Mouse (Mus musculus): ENCODE measurements around the gene Aspg. TPM values are rescaled to one million over a fixed set of nuclear protein-coding genes. Genes with fewer than 3 reads are reported as not detected.

Gene Aspg
- polyA plus RNA-seq, 1 experiment: not detected

DNA sequence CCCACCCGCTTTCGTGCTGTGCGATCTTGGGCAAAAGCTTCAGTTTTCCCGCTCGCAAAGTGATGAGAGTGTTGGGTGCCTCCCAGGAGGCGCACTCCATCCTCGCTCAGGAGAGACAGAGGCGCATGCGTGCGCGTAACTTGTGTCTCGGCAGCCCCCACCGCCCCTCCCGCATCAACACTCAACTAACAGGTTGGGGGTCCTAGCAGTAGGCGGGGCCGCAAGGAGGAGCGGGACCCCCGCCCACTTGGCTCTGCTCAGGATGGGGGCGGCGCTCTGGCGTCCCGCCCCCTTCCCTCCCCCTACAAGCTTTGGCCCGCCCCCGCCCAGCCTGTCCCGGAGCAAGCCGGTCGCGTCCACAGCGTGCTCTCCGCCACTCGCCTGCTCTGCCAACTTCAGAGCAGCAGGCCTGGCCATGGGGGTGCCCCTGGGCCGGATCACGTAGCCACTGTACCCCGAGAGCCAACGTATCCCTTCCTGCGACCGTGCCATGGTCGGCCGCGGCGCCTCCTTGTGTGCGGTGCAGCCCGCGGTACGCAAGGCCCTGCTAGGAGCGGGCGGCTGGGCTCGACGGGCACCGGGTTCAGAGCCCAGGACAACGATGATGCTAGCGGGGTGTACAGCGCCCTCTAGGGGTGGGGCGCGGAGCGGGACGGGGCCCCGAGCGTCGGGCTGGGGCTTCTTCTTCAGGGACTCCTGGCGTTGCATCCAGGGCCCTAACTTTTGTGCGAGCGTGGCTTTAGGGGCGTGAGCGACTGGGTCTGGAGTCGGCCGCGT lies 39.6 kb downstream of the Aspg start, which contains the start of gene Kif26a:
Kif26a (plus strand) TSS at position 334 of the 777 bp plus-strand sequence.
- Histone ChIP-seq H3K4me1 (peaks cover 24% of the 10 kb centered on the region), H3K27me3 (replicated peaks) (peaks cover 95% of the 10 kb centered on the region), H3K9me3 (peaks cover 3% of the 10 kb centered on the region; the same call in 1 of the 2 replicates), H3K36me3 (replicated peaks; ENCODE audit: low read length) (no peaks in the 10 kb centered on the region), H3K4me3 (replicated peaks) (peak within 1 kb of the TSS; percentile 85)
- no peak for TF ChIP-seq GATA1 (IDR thresholded peaks at IDR 0.05; ENCODE audit: borderline replicate concordance, low read length)

DNA sequence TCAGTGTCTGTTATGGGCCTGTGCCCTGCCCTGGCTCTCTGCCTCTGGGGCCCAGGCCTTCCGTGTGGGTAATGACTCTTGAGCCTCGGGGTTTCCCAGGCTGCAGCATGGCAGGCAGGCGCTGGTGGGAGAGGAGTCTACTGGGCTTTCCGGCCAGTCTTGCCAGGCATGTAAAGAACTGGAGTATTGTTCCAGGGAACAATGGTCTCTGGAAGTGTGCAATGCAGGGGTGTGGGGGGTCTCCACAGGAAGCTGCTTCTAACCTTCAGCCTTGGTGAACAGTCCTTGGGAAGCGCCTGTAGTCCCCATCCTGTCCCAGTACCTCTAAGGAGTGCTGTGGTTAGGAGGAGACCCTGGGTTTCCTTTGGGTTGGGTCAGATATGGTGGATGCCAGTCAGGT lies 40.9 kb downstream of the Aspg start:
- H3K4me3 ChIP-seq (replicated peaks): no peak overlapping the region
- peaks cover 3% of the 10 kb centered on the region; the same call in 1 of the 2 replicates for H3K9me3 ChIP-seq
- no peak for TF ChIP-seq FLI1 (IDR thresholded peaks at IDR 0.05; ENCODE audit: low read length)
- TF ChIP-seq GATA1 (IDR thresholded peaks at IDR 0.05; ENCODE audit: borderline replicate concordance, low read length): no peak
- no peaks in the 10 kb centered on the region for H3K36me3 ChIP-seq (replicated peaks; ENCODE audit: low read length)
- H3K4me1 ChIP-seq: peaks cover 24% of the 10 kb centered on the region
- peaks cover 92% of the 10 kb centered on the region for H3K27me3 ChIP-seq (replicated peaks)

DNA sequence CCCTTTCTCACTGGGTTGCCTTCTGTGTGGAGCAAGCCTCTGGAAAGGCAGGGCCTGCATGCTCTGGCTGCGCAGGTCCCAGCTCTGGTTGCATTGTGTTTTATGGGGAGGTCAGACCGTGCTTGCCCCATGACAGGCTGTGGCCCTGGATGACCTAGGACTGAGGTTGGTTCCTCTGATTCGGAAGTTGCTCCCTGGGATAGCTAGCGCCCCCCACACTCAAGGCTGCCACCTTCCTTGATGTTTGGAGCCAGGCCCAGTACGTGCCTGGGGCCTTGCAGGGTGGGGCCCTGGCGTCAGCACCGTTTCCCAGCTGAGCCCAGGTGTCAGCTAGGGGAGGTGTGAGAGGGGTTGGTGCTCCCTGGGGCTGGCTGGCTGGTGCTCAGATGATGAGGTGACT lies 43.5 kb downstream of the Aspg start:
- H3K4me1 ChIP-seq: peaks cover 16% of the 10 kb centered on the region
- peaks cover 82% of the 10 kb centered on the region for H3K27me3 ChIP-seq (replicated peaks)
- no peaks in the 10 kb centered on the region for H3K36me3 ChIP-seq (replicated peaks; ENCODE audit: low read length)
- no peak for TF ChIP-seq GATA1 (IDR thresholded peaks at IDR 0.05; ENCODE audit: borderline replicate concordance, low read length)
- TF ChIP-seq FLI1 (IDR thresholded peaks at IDR 0.05; ENCODE audit: low read length): no peak
- no peak overlapping the region for H3K4me3 ChIP-seq (replicated peaks)
- H3K9me3 ChIP-seq: peaks cover 3% of the 10 kb centered on the region; the same call in 1 of the 2 replicates

DNA sequence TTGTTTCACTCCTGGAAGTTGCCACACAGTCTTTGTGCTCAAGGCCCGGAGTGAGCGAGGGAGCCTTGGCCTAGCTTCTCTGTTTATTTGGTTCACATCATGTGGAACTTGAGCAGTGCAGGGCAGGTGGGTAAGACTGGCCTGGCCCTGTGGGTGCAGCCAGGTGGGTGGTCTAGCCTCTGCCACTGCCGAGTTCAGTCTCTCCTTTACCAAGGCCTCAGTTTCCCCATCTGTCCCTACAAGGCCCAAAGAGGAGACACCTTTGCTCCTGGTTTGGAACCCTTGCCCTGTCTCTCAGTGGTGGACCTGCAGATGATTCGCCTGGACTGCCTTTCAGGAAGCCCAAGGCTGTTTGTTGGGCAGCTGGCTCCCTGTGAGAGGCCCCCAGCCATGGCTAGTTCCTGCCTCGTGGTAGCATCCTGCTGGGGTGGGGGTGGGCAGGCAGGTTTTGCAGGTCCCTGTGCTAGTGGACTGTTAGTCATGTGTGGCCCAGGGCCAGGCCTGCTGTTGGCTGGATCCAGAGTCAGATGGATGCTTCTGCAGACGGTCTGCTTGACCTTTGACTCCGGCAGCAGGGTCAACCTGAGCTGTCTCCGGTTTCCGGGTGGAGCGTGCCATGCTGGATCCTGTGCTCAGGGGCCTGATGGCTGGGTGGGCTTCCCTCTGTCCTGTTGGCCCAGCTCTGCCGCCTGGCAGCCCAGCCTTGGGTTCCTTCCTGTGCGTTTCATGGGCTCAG lies 44.9 kb downstream of the Aspg start:
- Histone ChIP-seq H3K36me3 (replicated peaks; ENCODE audit: low read length) (no peaks in the 10 kb centered on the region), H3K9me3 (no peaks in the 10 kb centered on the region), H3K4me1 (peaks cover 2% of the 10 kb centered on the region; the same call in 1 of the 2 replicates), H3K4me3 (replicated peaks) (no peak overlapping the region), H3K27me3 (replicated peaks) (peaks cover 76% of the 10 kb centered on the region)
- TF ChIP-seq FLI1 (IDR thresholded peaks at IDR 0.05; ENCODE audit: low read length) (no peak), GATA1 (IDR thresholded peaks at IDR 0.05; ENCODE audit: borderline replicate concordance, low read length) (no peak)

DNA sequence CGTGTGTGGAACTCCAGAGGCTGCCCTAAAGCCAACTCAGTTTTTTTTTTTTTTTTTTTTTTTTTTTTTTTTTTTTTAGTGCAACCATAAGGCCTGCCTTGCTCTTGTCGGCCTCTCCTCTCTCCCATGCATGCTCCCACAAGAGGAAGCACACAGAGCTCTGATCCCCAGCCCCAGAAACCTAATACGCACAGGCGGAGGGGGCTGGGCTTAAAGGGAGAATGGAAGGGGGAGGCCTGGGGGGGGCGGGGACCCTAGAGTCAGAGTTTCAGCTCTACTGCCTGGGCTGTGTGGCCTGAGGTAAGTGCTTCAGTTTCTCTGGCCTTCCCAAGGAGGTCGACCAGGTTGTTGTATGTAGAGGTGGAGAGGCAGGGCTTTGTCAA lies 45.5 kb downstream of the Aspg start:
- TF ChIP-seq FLI1 (IDR thresholded peaks at IDR 0.05; ENCODE audit: low read length) (no peak), GATA1 (IDR thresholded peaks at IDR 0.05; ENCODE audit: borderline replicate concordance, low read length) (no peak)
- Histone ChIP-seq H3K4me3 (replicated peaks) (no peak overlapping the region), H3K27me3 (replicated peaks) (peaks cover 76% of the 10 kb centered on the region), H3K4me1 (no peaks in the 10 kb centered on the region), H3K9me3 (no peaks in the 10 kb centered on the region), H3K36me3 (replicated peaks; ENCODE audit: low read length) (no peaks in the 10 kb centered on the region)

DNA sequence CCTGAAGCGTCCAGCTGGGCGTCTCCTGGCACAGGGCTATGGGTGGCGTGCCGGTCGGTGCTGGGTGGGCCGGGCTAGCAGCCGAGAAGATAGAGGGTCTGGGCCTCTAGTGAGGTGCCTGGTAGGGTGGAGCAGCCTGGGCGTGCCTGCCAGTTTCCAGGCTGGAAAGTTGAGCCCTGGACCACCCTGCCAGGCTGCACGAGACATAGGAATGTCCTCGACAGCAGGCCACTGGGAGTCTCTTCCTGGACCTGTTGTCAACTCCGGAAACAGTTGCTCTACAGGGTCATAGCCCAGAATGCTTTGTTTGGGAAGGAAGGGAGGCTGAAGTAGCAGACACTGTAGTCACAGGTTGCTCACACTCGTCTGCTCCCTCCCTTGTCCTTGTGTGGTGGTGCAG lies 47.1 kb downstream of the Aspg start:
- Histone ChIP-seq H3K36me3 (replicated peaks; ENCODE audit: low read length) (no peaks in the 10 kb centered on the region), H3K4me1 (no peaks in the 10 kb centered on the region), H3K27me3 (replicated peaks) (peaks cover 66% of the 10 kb centered on the region), H3K4me3 (replicated peaks) (no peak overlapping the region), H3K9me3 (no peaks in the 10 kb centered on the region)
- TF ChIP-seq FLI1 (IDR thresholded peaks at IDR 0.05; ENCODE audit: low read length): no peak
- no peak for TF ChIP-seq GATA1 (IDR thresholded peaks at IDR 0.05; ENCODE audit: borderline replicate concordance, low read length)

DNA sequence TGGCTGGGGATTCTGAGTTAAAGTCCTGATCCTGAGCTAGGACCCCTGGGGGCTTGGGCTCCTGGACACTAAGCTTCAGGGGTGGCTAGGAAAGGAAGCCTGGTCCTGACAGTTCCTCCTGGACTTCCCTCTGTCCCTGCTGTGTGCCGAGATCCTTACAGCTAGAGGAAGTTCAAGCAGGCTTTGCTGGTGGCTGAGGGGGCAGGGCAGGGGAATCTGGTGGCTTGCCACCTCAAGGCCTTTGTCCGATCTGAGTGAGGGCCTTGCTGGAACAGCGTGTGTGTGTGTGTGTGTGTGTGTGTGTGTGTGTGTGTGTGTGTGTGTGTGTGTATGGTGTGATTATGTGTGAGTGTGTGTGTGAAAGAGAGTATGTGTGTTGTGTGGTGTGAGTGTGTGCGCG lies 48.0 kb downstream of the Aspg start:
- no peak for TF ChIP-seq FLI1 (IDR thresholded peaks at IDR 0.05; ENCODE audit: low read length)
- TF ChIP-seq GATA1 (IDR thresholded peaks at IDR 0.05; ENCODE audit: borderline replicate concordance, low read length): no peak
- Histone ChIP-seq H3K9me3 (no peaks in the 10 kb centered on the region), H3K27me3 (replicated peaks) (peaks cover 58% of the 10 kb centered on the region), H3K36me3 (replicated peaks; ENCODE audit: low read length) (no peaks in the 10 kb centered on the region), H3K4me1 (no peaks in the 10 kb centered on the region), H3K4me3 (replicated peaks) (no peak overlapping the region)

DNA sequence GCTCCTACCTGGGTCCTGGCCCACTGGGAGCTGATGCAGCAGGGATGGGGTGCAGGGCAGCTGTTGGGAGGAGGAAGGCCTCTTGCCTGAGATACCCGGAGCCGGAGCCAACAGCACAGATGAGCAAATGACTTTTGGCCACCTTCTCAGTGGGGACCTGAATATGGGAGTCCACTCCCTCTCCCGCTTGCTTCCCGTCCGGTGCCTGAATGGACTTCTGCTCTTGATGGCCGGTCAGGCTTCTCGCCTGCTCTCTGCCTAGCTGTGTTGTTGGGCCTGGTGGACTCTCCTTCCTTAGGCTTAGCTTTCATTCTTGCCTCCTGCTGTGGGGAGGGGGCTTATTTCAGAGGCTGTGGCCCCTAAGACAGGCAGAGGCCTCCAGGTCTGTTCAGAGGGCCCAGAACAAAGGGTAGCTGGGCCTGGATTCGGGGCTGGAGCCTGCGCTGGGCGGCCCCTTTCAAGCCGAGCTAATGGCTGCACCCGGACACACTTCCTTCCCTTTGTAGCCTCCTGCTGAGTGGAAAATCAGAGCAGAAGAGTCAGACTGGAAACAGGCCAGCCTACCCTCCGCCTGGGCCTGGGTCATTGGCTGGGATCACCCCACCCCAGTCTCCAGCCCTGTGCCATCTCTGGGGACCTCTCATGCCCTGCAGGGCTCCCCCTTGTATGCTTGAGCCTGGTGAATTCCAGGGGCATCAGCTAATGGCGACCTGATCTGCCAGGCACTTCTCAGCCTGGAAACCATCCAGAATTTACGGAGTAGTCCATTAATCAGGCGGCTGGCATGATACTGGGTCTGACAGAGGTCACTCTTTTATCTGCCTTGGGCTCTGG lies 49.0 kb downstream of the Aspg start:
- H3K4me3 ChIP-seq (replicated peaks): no peak overlapping the region
- H3K36me3 ChIP-seq (replicated peaks; ENCODE audit: low read length): no peaks in the 10 kb centered on the region
- peaks cover 51% of the 10 kb centered on the region for H3K27me3 ChIP-seq (replicated peaks)
- no peaks in the 10 kb centered on the region for H3K9me3 ChIP-seq
- no peak for TF ChIP-seq FLI1 (IDR thresholded peaks at IDR 0.05; ENCODE audit: low read length)
- no peak for TF ChIP-seq GATA1 (IDR thresholded peaks at IDR 0.05; ENCODE audit: borderline replicate concordance, low read length)
- no peaks in the 10 kb centered on the region for H3K4me1 ChIP-seq

DNA sequence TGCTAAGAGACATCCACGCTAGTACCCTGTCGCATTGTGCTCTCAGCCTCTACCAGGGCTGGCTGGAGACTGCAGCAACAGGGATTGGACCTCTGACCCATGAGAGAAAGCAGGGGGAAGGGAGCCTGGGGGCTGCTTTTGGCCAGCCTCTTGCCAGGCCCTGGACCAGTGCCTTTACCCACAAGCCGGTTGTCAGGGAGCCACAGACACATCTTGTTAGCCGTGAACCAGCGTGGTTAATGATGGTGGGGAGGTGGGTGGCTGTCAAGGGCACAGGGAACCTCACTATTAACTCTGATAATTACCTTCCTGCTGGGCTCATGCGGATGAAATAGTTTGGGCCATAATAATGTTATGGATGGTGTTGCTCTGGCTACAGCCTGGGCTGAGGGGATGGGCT lies 50.3 kb downstream of the Aspg start:
- TF ChIP-seq FLI1 (IDR thresholded peaks at IDR 0.05; ENCODE audit: low read length): no peak
- peaks cover 50% of the 10 kb centered on the region for H3K27me3 ChIP-seq (replicated peaks)
- H3K4me1 ChIP-seq: no peaks in the 10 kb centered on the region

More for the DNA sequence above, 50.3 kb downstream of the Aspg start:
- H3K9me3 ChIP-seq: no peaks in the 10 kb centered on the region
- no peaks in the 10 kb centered on the region for H3K36me3 ChIP-seq (replicated peaks; ENCODE audit: low read length)
- no peak overlapping the region for H3K4me3 ChIP-seq (replicated peaks)

Measured in megakaryocyte, embryonic 14.5 days (primary cell).